Mouse (Mus musculus) myocyte (in vitro differentiated cells): ENCODE results near the gene Pold4. TPM values are rescaled to one million over a fixed set of nuclear protein-coding genes. Genes with fewer than 3 reads are reported as not detected.

Experiments
- H3K27me3 ChIP-seq: one replicate; pipeline ENCODE4 v1.6.1; 2011; ENCODE audit not compliant: control insufficient read depth, insufficient read depth, insufficient read length
- H3K36me3 ChIP-seq: one replicate; pipeline ENCODE4 v1.6.1; 2011; ENCODE audit not compliant: control insufficient read depth, insufficient read depth
- H3K4me2 ChIP-seq: one replicate; pipeline ENCODE4 v1.6.1; 2011; ENCODE audit warnings: low read depth, control low read depth
- H3K4me3 ChIP-seq: one replicate; pipeline ENCODE4 v1.5.1; 2011; ENCODE audit warnings: mild to moderate bottlenecking, control low read depth, moderate library complexity
- H3K79me2 ChIP-seq: one replicate; pipeline ENCODE4 v1.6.1; 2011; ENCODE audit not compliant: control insufficient read depth, insufficient read depth
- H3ac ChIP-seq: one replicate; pipeline ENCODE4 v1.6.1; 2011; ENCODE audit not compliant: control insufficient read depth, insufficient read length
- CEBPB ChIP-seq: IDR thresholded peaks from 2 replicates; pipeline ENCODE4 v1.6.1; 2011; ENCODE audit warnings: mild to moderate bottlenecking, moderate library complexity; ENCODE audit not compliant: poor library complexity, insufficient read depth, severe bottlenecking
- E2F4 ChIP-seq: IDR thresholded peaks from one replicate; pipeline ENCODE4 v1.6.1; 2011; ENCODE audit warnings: mild to moderate bottlenecking, control low read depth, moderate library complexity; ENCODE audit not compliant: insufficient read depth
- MAX ChIP-seq: IDR thresholded peaks from one replicate; pipeline ENCODE4 v1.6.1; 2011; ENCODE audit warnings: low read depth, mild to moderate bottlenecking, control low read depth
- MYOD1 ChIP-seq, 3 experiments: IDR thresholded peaks; one replicate each; pipeline ENCODE4 v1.6.1; 2011; ENCODE audit warnings: control low read depth in 2 of 3, low read depth in 2 of 3, mild to moderate bottlenecking in 2 of 3, moderate library complexity in 1 of 3; ENCODE audit not compliant: insufficient read length in 2 of 3, control insufficient read depth in 1 of 3
- MYOG ChIP-seq, 3 experiments: IDR thresholded peaks; one replicate each; pipeline ENCODE4 v1.6.1; 2011; ENCODE audit warnings: control low read depth in 2 of 3, low read depth in 2 of 3, mild to moderate bottlenecking in 2 of 3; ENCODE audit not compliant: insufficient read length in 2 of 3, control insufficient read depth in 1 of 3, insufficient read depth in 1 of 3
- POLR2A ChIP-seq: IDR thresholded peaks from one replicate; pipeline ENCODE4 v1.6.1; 2011; ENCODE audit warnings: low read depth, mild to moderate bottlenecking, control low read depth, moderate library complexity; ENCODE audit not compliant: insufficient read length
- POLR2AphosphoS2 ChIP-seq: IDR thresholded peaks from one replicate; pipeline ENCODE4 v1.6.1; 2011; ENCODE audit warnings: low read depth, control low read depth; ENCODE audit not compliant: insufficient read length
- REST ChIP-seq: IDR thresholded peaks from one replicate; pipeline ENCODE4 v1.6.1; 2011; ENCODE audit warnings: mild to moderate bottlenecking, control low read depth, moderate library complexity; ENCODE audit not compliant: insufficient read depth, insufficient read length
- SRF ChIP-seq: IDR thresholded peaks from one replicate; pipeline ENCODE4 v1.6.1; 2011; ENCODE audit warnings: low read depth; ENCODE audit not compliant: control insufficient read depth, insufficient read length
- TCF12 ChIP-seq: IDR thresholded peaks from one replicate; pipeline ENCODE4 v1.6.1; 2011; ENCODE audit warnings: mild to moderate bottlenecking, control low read depth; ENCODE audit not compliant: poor library complexity, insufficient read depth, severe bottlenecking
- TCF3 ChIP-seq: IDR thresholded peaks from one replicate; pipeline ENCODE4 v1.6.1; 2011; ENCODE audit warnings: low read depth, control low read depth; ENCODE audit not compliant: insufficient read length
- USF1 ChIP-seq: IDR thresholded peaks from one replicate; pipeline ENCODE4 v1.6.1; 2011; ENCODE audit warnings: low read depth, mild to moderate bottlenecking, control low read depth, moderate library complexity
- polyA plus RNA-seq: library from polyadenylated mRNA; unstranded; fragments of >200 nt; fragmentation: generic; extraction: Trizol; gene quantifications from one replicate; pipeline ENCODE4 v1.2.1, GENCODE M21; 2012; ENCODE audit warnings: missing spikeins

Pold4 gene
- polyA plus RNA-seq, 1 experiment = 166 TPM

DNA sequence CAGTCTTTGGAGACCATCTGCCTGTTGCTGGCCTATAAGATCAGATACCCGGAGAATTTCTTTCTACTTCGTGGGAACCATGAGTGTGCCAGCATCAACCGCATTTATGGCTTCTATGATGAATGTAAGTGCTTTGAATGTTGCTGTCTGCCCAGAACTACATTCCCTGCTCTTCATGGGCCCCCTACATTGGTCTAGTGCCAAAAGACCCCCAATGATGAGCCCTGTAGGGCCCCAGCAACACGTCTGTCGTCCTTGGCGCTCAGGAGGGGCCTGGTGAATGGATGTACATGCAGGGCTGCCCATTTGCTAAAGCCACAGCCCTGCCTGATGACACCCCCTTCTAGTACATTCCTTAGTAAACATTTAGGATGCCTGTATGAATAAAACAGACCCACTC lies 38.6 kb upstream of the Pold4 start:
- Histone ChIP-seq H3K27me3 (no peaks in the 10 kb centered on the region), H3K4me3 (peak overlapping the region; percentile 94), H3K4me2 (peak overlapping the region; percentile 99), H3K79me2 (peaks cover 18% of the 10 kb centered on the region), H3ac (peak overlapping the region; percentile 73), H3K36me3 (peaks cover 23% of the 10 kb centered on the region)
- TF ChIP-seq MYOD1 (IDR thresholded peaks at IDR 0.05; ENCODE audit: control insufficient read depth in 1 of 3, insufficient read length in 2 of 3, low read depth in 2 of 3) = no peak

DNA sequence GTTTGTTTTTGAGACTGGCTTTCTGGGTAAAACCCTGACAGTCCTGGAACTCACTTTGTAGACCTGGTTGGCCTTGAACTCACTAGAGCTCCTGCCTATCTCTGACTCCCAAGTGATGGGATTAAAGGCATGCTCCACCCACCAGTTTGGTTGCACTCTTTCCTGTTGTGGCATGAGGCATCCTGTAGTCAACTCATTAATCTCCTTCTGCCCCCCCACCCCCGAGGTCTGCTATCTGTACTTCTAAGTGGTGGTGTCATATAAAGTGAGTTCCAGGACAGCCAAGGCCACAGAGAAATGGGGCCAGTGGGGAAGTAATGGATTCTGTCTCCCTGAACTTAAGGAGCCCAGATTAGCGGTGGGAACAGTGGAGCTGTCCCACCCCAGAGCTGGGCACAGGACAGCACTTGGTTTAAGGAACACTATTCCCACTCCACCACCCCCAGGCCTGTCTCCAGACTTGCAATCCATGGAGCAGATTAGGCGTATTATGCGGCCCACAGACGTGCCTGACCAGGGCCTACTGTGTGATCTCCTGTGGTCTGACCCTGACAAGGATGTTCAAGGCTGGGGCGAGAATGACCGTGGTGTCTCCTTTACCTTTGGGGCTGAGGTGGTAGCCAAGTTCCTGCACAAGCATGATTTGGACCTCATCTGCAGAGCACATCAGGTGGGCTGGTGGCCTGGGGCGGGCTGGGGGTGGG lies 37.5 kb upstream of the Pold4 start:
- H3K27me3 ChIP-seq = no peaks in the 10 kb centered on the region
- peaks cover 23% of the 10 kb centered on the region for H3K36me3 ChIP-seq
- H3K4me3 ChIP-seq = no peak overlapping the region
- H3ac ChIP-seq = no peak overlapping the region
- peak overlapping the region; percentile 99 for H3K4me2 ChIP-seq
- TF ChIP-seq POLR2A = peak; percentile 26
- peak; percentile 50 for TF ChIP-seq POLR2AphosphoS2
- no peak for TF ChIP-seq CEBPB
- no peak for TF ChIP-seq MAX
- no peak for TF ChIP-seq MYOG (IDR thresholded peaks at IDR 0.05; ENCODE audit: control insufficient read depth in 1 of 3, insufficient read depth in 1 of 3, insufficient read length in 2 of 3, low read depth in 2 of 3)
- TF ChIP-seq TCF3 = no peak
- TF ChIP-seq USF1 = no peak
- peaks cover 18% of the 10 kb centered on the region for H3K79me2 ChIP-seq

DNA sequence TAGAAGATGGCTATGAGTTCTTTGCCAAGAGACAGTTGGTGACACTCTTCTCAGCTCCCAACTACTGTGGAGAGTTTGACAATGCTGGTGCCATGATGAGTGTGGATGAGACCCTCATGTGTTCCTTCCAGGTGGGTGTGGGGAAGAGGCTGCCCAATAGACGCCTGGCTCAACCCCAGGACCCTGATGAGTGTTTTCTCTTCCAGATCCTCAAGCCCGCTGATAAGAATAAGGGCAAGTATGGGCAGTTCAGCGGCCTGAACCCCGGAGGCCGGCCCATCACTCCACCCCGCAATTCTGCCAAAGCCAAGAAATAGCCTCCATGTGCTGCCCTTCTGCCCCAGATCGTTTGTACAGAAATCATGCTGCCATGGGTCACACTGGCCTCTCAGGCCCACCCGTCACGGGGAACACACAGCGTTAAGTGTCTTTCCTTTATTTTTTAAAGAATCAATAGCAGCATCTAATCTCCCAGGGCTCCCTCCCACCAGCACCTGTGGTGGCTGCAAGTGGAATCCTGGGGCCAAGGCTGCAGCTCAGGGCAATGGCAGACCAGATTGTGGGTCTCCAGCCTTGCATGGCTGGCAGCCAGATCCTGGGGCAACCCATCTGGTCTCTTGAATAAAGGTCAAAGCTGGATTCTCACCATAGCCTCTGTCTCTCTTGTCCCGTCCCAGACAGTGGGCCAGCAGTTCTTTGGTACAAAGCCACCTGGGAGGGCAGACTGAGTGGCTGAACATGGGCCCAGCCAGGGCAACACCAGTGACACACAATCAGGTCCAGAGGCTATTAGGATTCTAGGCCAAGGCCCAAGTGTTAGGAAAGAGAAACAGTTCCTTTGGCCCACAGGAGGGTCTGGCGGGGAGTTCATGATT lies 36.7 kb upstream of the Pold4 start:
- H3K79me2 ChIP-seq = peaks cover 23% of the 10 kb centered on the region
- H3K4me3 ChIP-seq = no peak overlapping the region
- H3K4me2 ChIP-seq = no peak overlapping the region
- no peak for TF ChIP-seq TCF12
- no peak for TF ChIP-seq POLR2AphosphoS2
- TF ChIP-seq CEBPB = no peak
- no peak for TF ChIP-seq E2F4
- no peak for TF ChIP-seq MAX
- TF ChIP-seq MYOD1 (IDR thresholded peaks at IDR 0.05; ENCODE audit: control insufficient read depth in 1 of 3, insufficient read length in 2 of 3, low read depth in 2 of 3) = no peak
- no peak for TF ChIP-seq POLR2A
- TF ChIP-seq MYOG (IDR thresholded peaks at IDR 0.05; ENCODE audit: control insufficient read depth in 1 of 3, insufficient read depth in 1 of 3, insufficient read length in 2 of 3, low read depth in 2 of 3) = no peak
- no peaks in the 10 kb centered on the region for H3K27me3 ChIP-seq
- peaks cover 23% of the 10 kb centered on the region for H3K36me3 ChIP-seq
- no peak overlapping the region for H3ac ChIP-seq

DNA sequence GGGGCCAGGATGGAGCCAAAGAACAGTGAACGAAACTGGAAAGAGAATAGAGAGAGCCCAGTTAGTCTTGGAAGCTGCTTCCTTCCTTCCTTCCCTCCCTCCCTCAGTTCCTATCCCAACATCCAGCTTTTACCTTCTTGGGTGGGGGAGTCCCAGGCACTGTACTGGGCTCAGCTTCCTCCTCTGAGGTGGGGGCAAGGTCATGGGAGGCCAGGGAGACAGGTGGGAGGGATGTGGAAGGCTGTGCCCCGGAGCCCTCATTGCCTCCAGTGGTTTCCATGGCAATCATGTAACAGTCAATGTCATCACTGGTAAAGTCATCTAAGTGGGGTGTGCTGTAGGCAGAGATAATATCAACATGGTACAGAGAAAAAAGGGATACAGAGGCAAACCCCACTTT lies 35.7 kb upstream of the Pold4 start:
- no peak for TF ChIP-seq USF1
- TF ChIP-seq POLR2AphosphoS2 = no peak
- no peak for TF ChIP-seq E2F4
- TF ChIP-seq MYOG (IDR thresholded peaks at IDR 0.05; ENCODE audit: control insufficient read depth in 1 of 3, insufficient read depth in 1 of 3, insufficient read length in 2 of 3, low read depth in 2 of 3) = no peak
- no peak for TF ChIP-seq MYOD1 (IDR thresholded peaks at IDR 0.05; ENCODE audit: control insufficient read depth in 1 of 3, insufficient read length in 2 of 3, low read depth in 2 of 3)
- no peak for TF ChIP-seq TCF12
- TF ChIP-seq CEBPB = no peak
- no peak for TF ChIP-seq MAX
- no peak for TF ChIP-seq POLR2A
- no peak for TF ChIP-seq REST
- no peak for TF ChIP-seq TCF3
- TF ChIP-seq SRF = no peak

DNA sequence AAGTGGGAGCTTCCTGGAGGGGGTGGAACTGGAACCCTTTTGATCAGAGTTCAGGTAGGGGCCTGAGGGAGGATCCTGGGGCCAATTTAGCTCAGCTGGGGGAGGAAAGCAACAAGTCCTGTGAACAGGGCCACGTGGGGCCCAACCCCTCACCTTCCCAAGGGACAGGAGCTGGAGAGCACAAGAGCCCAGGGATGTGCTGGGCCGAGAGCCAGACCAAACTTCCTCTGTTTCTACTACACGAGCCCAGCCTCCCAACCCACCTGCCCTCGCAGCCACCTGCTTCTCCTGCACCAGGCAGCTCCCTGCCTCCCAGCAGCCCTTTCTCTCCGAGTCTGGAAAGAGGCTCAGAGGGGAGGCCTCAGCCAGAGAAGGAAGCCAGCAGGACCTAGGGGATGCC lies 35.2 kb upstream of the Pold4 start:
- Histone ChIP-seq H3K4me3 (no peak overlapping the region), H3ac (no peak overlapping the region), H3K36me3 (peaks cover 23% of the 10 kb centered on the region), H3K27me3 (no peaks in the 10 kb centered on the region), H3K79me2 (peaks cover 35% of the 10 kb centered on the region), H3K4me2 (no peak overlapping the region)
- TF ChIP-seq MYOG (IDR thresholded peaks at IDR 0.05; ENCODE audit: control insufficient read depth in 1 of 3, insufficient read depth in 1 of 3, insufficient read length in 2 of 3, low read depth in 2 of 3) = no peak

More for the DNA sequence above, 35.7 kb upstream of the Pold4 start:
- H3K4me3 ChIP-seq = no peak overlapping the region
- H3K27me3 ChIP-seq = no peaks in the 10 kb centered on the region
- no peak overlapping the region for H3ac ChIP-seq
- H3K4me2 ChIP-seq = no peak overlapping the region
- peaks cover 23% of the 10 kb centered on the region for H3K36me3 ChIP-seq
- peaks cover 33% of the 10 kb centered on the region for H3K79me2 ChIP-seq
